Mouse (Mus musculus): Measurements from ENCODE around the gene Gsk3a. TPM values are rescaled to one million over a fixed set of nuclear protein-coding genes. Genes with fewer than 3 reads are reported as not detected.
A peak's percentile ranks its signal among the peaks of the same experiment; 100 is the strongest.

The Gsk3a gene
- total RNA-seq, 1 experiment, result 38.2 TPM

DNA sequence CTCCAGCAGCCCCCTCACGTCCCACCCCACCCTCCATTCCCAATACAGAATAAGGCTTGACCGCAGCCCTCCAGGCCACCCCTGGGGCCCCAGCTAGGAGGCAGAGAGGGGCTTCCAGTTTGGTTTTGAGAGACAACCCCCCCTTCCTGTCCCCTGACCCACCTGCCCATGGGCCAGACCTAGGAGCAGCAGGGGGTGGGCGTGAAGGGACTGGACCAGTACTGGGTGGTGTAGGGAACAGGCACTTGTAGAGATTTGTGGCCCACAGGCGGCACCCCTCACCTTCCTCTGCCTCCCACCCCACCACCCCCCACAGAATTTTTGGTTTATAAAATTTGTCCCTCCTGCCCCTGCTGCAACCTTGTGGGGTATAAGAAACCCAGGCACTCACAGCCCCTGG, 5.7 kb upstream of the Gsk3a start:
- H3K27ac ChIP-seq (ENCODE audit: insufficient read depth, low read depth, low read length, poor library complexity, severe bottlenecking), result peak overlapping the region; percentile 54; the same call in 1 of the 2 replicates

DNA sequence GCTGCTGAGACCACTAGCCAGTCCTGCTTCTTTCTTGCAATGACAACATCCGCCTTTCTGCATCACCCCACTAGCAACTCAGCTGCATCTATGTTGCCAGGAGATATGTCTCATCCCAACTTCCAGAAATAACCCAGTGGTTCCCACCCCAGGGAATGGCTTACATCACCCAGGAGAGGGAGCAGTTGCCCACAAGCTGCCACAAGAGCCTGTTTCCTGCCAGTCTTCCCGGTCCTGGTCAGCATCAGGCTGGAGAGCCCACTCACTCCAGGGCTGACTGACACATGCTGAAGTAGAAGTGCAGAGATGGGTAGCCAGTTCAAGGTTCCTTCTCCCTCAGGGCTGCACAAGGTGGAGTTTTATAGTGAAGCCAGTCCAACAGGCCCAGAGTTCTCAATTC, 3.4 kb upstream of the Gsk3a start:
- TF ChIP-seq MAFK (IDR thresholded peaks at IDR 0.05; ENCODE audit: insufficient read depth, low read depth, low read length) (no peak), ZNF384 (IDR thresholded peaks at IDR 0.05; ENCODE audit: low read depth, low read length) (peak; percentile 53; the same call in 1 of the 2 replicates), ZC3H11A (IDR thresholded peaks at IDR 0.05; ENCODE audit: borderline replicate concordance, low read depth, low read length) (peak; percentile 68; the same call in 1 of the 2 replicates), CHD2 (IDR thresholded peaks at IDR 0.05; ENCODE audit: low read depth, low read length) (no peak), HCFC1 (IDR thresholded peaks at IDR 0.05; ENCODE audit: borderline replicate concordance, insufficient read depth, low read length) (no peak)
- Histone ChIP-seq H3K9me3 (ENCODE audit: control insufficient read depth, insufficient read depth, low read depth, low read length) (no peaks in the 10 kb centered on the region), H3K36me3 (ENCODE audit: control insufficient read depth, insufficient read depth, low read length, poor library complexity, severe bottlenecking) (peaks cover 34% of the 10 kb centered on the region), H3K4me1 (ENCODE audit: control insufficient read depth in 2 of 2, insufficient read depth in 2 of 2, low read length in 2 of 2, poor library complexity in 1 of 2) (peaks cover 7 to 23% of the 10 kb centered on the region in 2 experiments), H3K9ac (ENCODE audit: insufficient read depth, low read depth, low read length, poor library complexity, severe bottlenecking) (no peak overlapping the region), H3K27ac (ENCODE audit: insufficient read depth, low read depth, low read length, poor library complexity, severe bottlenecking) (no peak overlapping the region; the same call in 1 of the 2 replicates), H3K4me3 (ENCODE audit: insufficient read depth in 1 of 2, low read depth in 1 of 2, low read length in 2 of 2, poor library complexity in 1 of 2, severe bottlenecking in 1 of 2) (no peak overlapping the region)
- no peak for DNase-seq (ENCODE audit: low read depth, low spot score)
- in situ Hi-C loops (cut with MboI; ENCODE audit: low sequenced_read_pairs in 2 of 2, unreplicated experiment in 2 of 2), result no loop called here

More for the DNA sequence above, 5.7 kb upstream of the Gsk3a start:
- Histone ChIP-seq H3K36me3 (ENCODE audit: control insufficient read depth, insufficient read depth, low read length, poor library complexity, severe bottlenecking) (peaks cover 43% of the 10 kb centered on the region), H3K9me3 (ENCODE audit: control insufficient read depth, insufficient read depth, low read depth, low read length) (no peaks in the 10 kb centered on the region), H3K4me1 (ENCODE audit: control insufficient read depth in 2 of 2, insufficient read depth in 2 of 2, low read length in 2 of 2, poor library complexity in 1 of 2) (peaks cover 3 to 31% of the 10 kb centered on the region in 2 experiments; a peak in 3 of 4 replicates), H3K9ac (ENCODE audit: insufficient read depth, low read depth, low read length, poor library complexity, severe bottlenecking) (no peak overlapping the region), H3K4me3 (ENCODE audit: insufficient read depth in 1 of 2, low read depth in 1 of 2, low read length in 2 of 2, poor library complexity in 1 of 2, severe bottlenecking in 1 of 2) (no peak overlapping the region)
- in situ Hi-C loops (cut with MboI; ENCODE audit: low sequenced_read_pairs in 2 of 2, unreplicated experiment in 2 of 2), result no loop called here
- TF ChIP-seq ZC3H11A (IDR thresholded peaks at IDR 0.05; ENCODE audit: borderline replicate concordance, low read depth, low read length) (no peak), MAFK (IDR thresholded peaks at IDR 0.05; ENCODE audit: insufficient read depth, low read depth, low read length) (no peak), HCFC1 (IDR thresholded peaks at IDR 0.05; ENCODE audit: borderline replicate concordance, insufficient read depth, low read length) (no peak), ZNF384 (IDR thresholded peaks at IDR 0.05; ENCODE audit: low read depth, low read length) (no peak), CHD2 (IDR thresholded peaks at IDR 0.05; ENCODE audit: low read depth, low read length) (no peak)
- DNase-seq (ENCODE audit: low read depth, low spot score), result no peak

DNA sequence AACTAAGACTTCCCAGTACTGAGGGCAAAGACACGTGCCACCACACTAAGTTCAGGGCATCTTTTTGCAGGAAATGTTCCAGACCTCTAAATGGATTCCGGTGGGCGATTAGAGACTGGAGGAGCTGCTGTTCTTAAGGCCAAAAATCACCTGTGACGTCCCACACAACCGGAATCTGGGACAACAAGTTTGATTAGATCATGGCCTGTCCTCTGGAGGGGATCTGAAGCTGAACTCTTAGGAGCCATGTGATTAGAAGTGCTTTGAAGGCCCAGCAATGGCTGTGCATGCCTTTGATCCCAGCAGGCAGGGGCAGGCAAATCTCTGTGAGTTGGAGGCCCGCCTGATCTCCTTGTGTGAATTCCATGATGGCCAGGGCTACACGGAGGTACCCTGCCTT, 3.0 kb upstream of the Gsk3a start:
- H3K9ac ChIP-seq (ENCODE audit: insufficient read depth, low read depth, low read length, poor library complexity, severe bottlenecking), result no peak overlapping the region
- H3K27ac ChIP-seq (ENCODE audit: insufficient read depth, low read depth, low read length, poor library complexity, severe bottlenecking), result no peak overlapping the region; the same call in 1 of the 2 replicates
- in situ Hi-C loops (cut with MboI; ENCODE audit: low sequenced_read_pairs in 2 of 2, unreplicated experiment in 2 of 2), result no loop called here
- no peak overlapping the region for H3K4me3 ChIP-seq (ENCODE audit: insufficient read depth in 1 of 2, low read depth in 1 of 2, low read length in 2 of 2, poor library complexity in 1 of 2, severe bottlenecking in 1 of 2)
- no peaks in the 10 kb centered on the region for H3K9me3 ChIP-seq (ENCODE audit: control insufficient read depth, insufficient read depth, low read depth, low read length)
- TF ChIP-seq MAFK (IDR thresholded peaks at IDR 0.05; ENCODE audit: insufficient read depth, low read depth, low read length) (no peak), HCFC1 (IDR thresholded peaks at IDR 0.05; ENCODE audit: borderline replicate concordance, insufficient read depth, low read length) (no peak), ZC3H11A (IDR thresholded peaks at IDR 0.05; ENCODE audit: borderline replicate concordance, low read depth, low read length) (no peak), ZNF384 (IDR thresholded peaks at IDR 0.05; ENCODE audit: low read depth, low read length) (no peak), CHD2 (IDR thresholded peaks at IDR 0.05; ENCODE audit: low read depth, low read length) (no peak)
- peaks cover 30% of the 10 kb centered on the region for H3K36me3 ChIP-seq (ENCODE audit: control insufficient read depth, insufficient read depth, low read length, poor library complexity, severe bottlenecking)
- no peak for DNase-seq (ENCODE audit: low read depth, low spot score)
- peaks cover 6 to 23% of the 10 kb centered on the region in 2 experiments for H3K4me1 ChIP-seq (ENCODE audit: control insufficient read depth in 2 of 2, insufficient read depth in 2 of 2, low read length in 2 of 2, poor library complexity in 1 of 2)

DNA sequence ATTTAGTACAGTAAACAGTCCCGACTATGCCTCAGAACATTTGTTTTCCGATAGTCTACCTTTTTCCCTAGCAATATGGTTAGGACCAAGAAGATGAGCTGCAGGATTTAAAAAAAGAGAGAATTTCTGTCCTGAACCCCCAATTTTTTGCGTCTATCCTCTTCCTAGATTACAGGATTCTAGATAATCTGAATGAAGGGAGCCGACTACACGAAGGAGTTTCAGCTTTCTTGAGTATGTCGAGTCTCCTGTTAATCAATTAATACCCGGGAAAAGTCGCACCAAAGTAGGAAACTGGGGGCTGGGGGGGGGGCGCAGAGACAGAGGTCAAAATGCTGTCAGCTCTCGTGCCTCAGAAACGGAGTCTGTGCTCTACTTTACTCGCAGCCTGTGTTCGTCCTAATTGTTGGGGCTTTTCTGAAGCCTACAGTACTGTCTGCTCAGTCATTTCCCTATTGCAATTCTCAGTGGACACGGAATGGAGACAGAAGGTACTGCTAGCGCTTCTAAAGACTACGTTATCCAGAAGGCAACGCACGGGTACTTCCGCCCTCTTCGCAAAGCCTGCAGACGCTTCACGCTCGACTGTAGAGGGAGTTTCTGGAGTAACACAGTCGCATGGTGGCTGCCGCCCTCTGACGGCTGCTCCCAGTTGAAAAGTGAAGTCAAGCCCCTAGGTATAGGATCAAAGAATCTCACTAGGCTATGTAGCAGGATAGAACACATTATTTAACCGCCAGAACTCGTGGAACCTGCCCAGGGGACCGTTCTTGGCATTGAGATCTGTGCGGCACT, 1.4 kb upstream of the Gsk3a start:
- Histone ChIP-seq H3K36me3 (ENCODE audit: control insufficient read depth, insufficient read depth, low read length, poor library complexity, severe bottlenecking) (peaks cover 22% of the 10 kb centered on the region), H3K9ac (ENCODE audit: insufficient read depth, low read depth, low read length, poor library complexity, severe bottlenecking) (peak overlapping the region; percentile 22; the same call in 1 of the 2 replicates), H3K4me1 (ENCODE audit: control insufficient read depth in 2 of 2, insufficient read depth in 2 of 2, low read length in 2 of 2, poor library complexity in 1 of 2) (peaks cover 4 to 11% of the 10 kb centered on the region in 2 experiments; a peak in 3 of 4 replicates), H3K27ac (ENCODE audit: insufficient read depth, low read depth, low read length, poor library complexity, severe bottlenecking) (no peak overlapping the region), H3K4me3 (ENCODE audit: insufficient read depth in 1 of 2, low read depth in 1 of 2, low read length in 2 of 2, poor library complexity in 1 of 2, severe bottlenecking in 1 of 2) (peak overlapping the region; percentile 31 to 83), H3K9me3 (ENCODE audit: control insufficient read depth, insufficient read depth, low read depth, low read length) (no peaks in the 10 kb centered on the region)
- DNase-seq (ENCODE audit: low read depth, low spot score), result no peak
- peak; percentile 92 for TF ChIP-seq HCFC1 (IDR thresholded peaks at IDR 0.05; ENCODE audit: borderline replicate concordance, insufficient read depth, low read length)
- no peak for TF ChIP-seq ZNF384 (IDR thresholded peaks at IDR 0.05; ENCODE audit: low read depth, low read length)
- in situ Hi-C loops (cut with MboI; ENCODE audit: low sequenced_read_pairs in 2 of 2, unreplicated experiment in 2 of 2), result no loop called here

All from ES-E14 (cell line).